Mouse (Mus musculus): ENCODE data around the gene Chrm4. TPM values are rescaled to one million over a fixed set of nuclear protein-coding genes. Genes with fewer than 3 reads are reported as not detected.

The Chrm4 gene
- total RNA-seq, 2 experiments from 2014 or later: 0.94 TPM; not detected in 1

Other genes with a start within 250 kb of the Chrm4 start
- gene Atg13, start 216.7 kb upstream of the Chrm4 start, total RNA-seq (2014; fragmentation: Nextera tagmentation): 16.3 and 22.0 TPM in 2 replicates
- 7.7 and 10.1 TPM in 2 replicates for gene Atg13, start 216.7 kb upstream of the Chrm4 start, total RNA-seq (2017)
- 6.6 and 8.4 TPM in 2 replicates for gene Harbi1, start 216.4 kb upstream of the Chrm4 start, total RNA-seq (2014; fragmentation: Nextera tagmentation)
- 10.6 and 15.9 TPM in 2 replicates for gene Harbi1, start 216.4 kb upstream of the Chrm4 start, total RNA-seq (2017)
- 28.0 and 40.5 TPM in 2 replicates for gene Ambra1, start 197.1 kb upstream of the Chrm4 start, total RNA-seq (2014; fragmentation: Nextera tagmentation)
- 33.1 and 35.6 TPM in 2 replicates for gene Ambra1, start 197.1 kb upstream of the Chrm4 start, total RNA-seq (2017)
- 2.1 TPM in 1 of 2 replicates, not detected in the other for gene Mdk, start 5.0 kb downstream of the Chrm4 start, total RNA-seq (2014; fragmentation: Nextera tagmentation)
- gene Mdk, start 5.0 kb downstream of the Chrm4 start, total RNA-seq (2017): 0.75 TPM in 1 of 2 replicates, not detected in the other
- not detected in 2 replicates for gene Gm9821, start 18.5 kb downstream of the Chrm4 start, total RNA-seq (2014; fragmentation: Nextera tagmentation)
- gene Gm9821, start 18.5 kb downstream of the Chrm4 start, total RNA-seq (2017): 0.33 and 1.5 TPM in 2 replicates
- 172 and 204 TPM in 2 replicates for gene Dgkz, start 48.6 kb downstream of the Chrm4 start, total RNA-seq (2014; fragmentation: Nextera tagmentation)
- 44.4 and 60.2 TPM in 2 replicates for gene Dgkz, start 48.6 kb downstream of the Chrm4 start, total RNA-seq (2017)
- 0.33 TPM in 1 of 2 replicates, not detected in the other for gene Creb3l1, start 97.3 kb downstream of the Chrm4 start, total RNA-seq (2014; fragmentation: Nextera tagmentation)
- gene Creb3l1, start 97.3 kb downstream of the Chrm4 start, total RNA-seq (2017): 0.38 TPM in 1 of 2 replicates, not detected in the other
- 26.9 and 29.8 TPM in 2 replicates for gene Phf21a, start 165.9 kb downstream of the Chrm4 start, total RNA-seq (2014; fragmentation: Nextera tagmentation)
- gene Phf21a, start 165.9 kb downstream of the Chrm4 start, total RNA-seq (2017): 6.2 and 18.5 TPM in 2 replicates

Measured in megakaryocyte-erythroid progenitor cell, adult 5-6 weeks (primary cell).